Comparison of ENCODE assay signal across 8 mouse cellular contexts in the genomic region with DNA sequence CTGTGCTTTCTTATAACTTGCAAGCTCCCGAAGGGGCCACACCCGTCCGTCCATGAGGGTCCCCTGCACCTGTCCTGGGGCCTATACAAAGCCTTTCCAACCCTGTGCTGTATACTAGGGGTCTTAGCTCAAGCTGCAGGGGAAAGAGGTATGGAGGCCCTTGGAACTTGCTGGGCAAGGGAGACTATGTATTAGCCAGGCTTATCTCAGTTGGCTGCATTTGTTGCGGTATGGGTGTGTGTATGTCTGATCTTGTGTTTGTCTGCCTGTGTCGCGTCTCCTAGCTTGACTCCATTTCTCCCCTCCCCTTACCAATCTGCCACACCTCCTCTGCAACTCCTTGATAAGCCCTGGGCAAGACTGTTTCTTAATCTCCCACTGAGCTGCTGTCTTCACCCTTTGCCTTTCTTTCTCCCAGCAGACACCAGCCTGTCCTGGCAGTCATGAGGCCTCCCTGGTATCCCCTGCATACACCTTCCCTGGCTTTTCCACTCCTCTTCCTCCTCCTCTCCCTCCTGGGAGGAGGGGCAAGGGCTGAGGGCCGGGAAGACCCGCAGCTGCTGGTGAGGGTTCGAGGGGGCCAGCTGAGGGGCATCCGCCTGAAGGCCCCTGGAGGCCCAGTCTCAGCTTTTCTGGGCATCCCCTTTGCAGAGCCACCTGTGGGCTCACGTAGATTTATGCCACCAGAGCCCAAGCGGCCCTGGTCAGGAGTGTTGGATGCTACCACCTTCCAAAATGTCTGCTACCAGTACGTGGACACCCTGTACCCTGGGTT. TPM values are rescaled to one million over a fixed set of nuclear protein-coding genes. Genes with fewer than 3 reads are reported as not detected.
DNase-seq lines count a peak whose midpoint lies in the region; ATAC-seq and TF ChIP-seq lines count a peak whose summit lies in the region.

No protein-coding gene starts in this region.

- H3K27me3 ChIP-seq in kidney, embryonic 15.5 days = peaks cover 60% of the 10 kb centered on the region
- peaks cover 60% of the 10 kb centered on the region for H3K27me3 ChIP-seq in embryonic facial prominence, embryonic 12.5 days
- peaks cover 76% of the 10 kb centered on the region for H3K27me3 ChIP-seq in limb, embryonic 13.5 days
- H3K27me3 ChIP-seq in spleen, adult 2 months (ENCODE audit: control insufficient read depth, insufficient read depth, low read length) = peaks cover 17% of the 10 kb centered on the region

- no peaks in the 10 kb centered on the region; the same call in 1 of the 2 replicates for H3K36me3 ChIP-seq in kidney, embryonic 15.5 days
- no peaks in the 10 kb centered on the region for H3K36me3 ChIP-seq in embryonic facial prominence, embryonic 12.5 days
- H3K36me3 ChIP-seq in limb, embryonic 13.5 days = 0 out of 2 replicates have a peak, but pooled peaks cover under 1% of the 10 kb centered on the region
- no peaks in the 10 kb centered on the region for H3K36me3 ChIP-seq in spleen, adult 2 months (ENCODE audit: control insufficient read depth, insufficient read depth, low read length)

- H3K9ac ChIP-seq in kidney, embryonic 15.5 days = 0 out of 2 replicates have a peak overlapping the region, but pooled peaks have one; percentile 35
- H3K9ac ChIP-seq in embryonic facial prominence, embryonic 12.5 days = no peak overlapping the region
- H3K9ac ChIP-seq in limb, embryonic 13.5 days = peak overlapping the region; percentile 15

- no peak for TF ChIP-seq CTCF in spleen, adult 2 months (IDR thresholded peaks at IDR 0.05; ENCODE audit: extremely low read depth, insufficient read depth, insufficient read length, insufficient replicate concordance)

- peak overlapping the region; percentile 84 for H3K4me2 ChIP-seq in kidney, embryonic 15.5 days
- H3K4me2 ChIP-seq in embryonic facial prominence, embryonic 12.5 days (replicated peaks) = peak overlapping the region; percentile 84
- H3K4me2 ChIP-seq in limb, embryonic 13.5 days (replicated peaks) = peak overlapping the region; percentile 75

- no peak for ATAC-seq in kidney, embryonic 15.5 days (replicated peaks; ENCODE audit: low FRiP score)
- no peak for ATAC-seq in embryonic facial prominence, embryonic 12.5 days (ENCODE audit: insufficient number of reproducible peaks, insufficient read depth, low FRiP score, low TSS enrichment)
- ATAC-seq in limb, embryonic 13.5 days (ENCODE audit: low FRiP score, low read depth) = no peak

- H3K4me3 ChIP-seq in kidney, embryonic 15.5 days (replicated peaks) = peak overlapping the region; percentile 45
- no peak overlapping the region for H3K4me3 ChIP-seq in embryonic facial prominence, embryonic 12.5 days
- H3K4me3 ChIP-seq in limb, embryonic 13.5 days = peak overlapping the region; percentile 47
- no peak overlapping the region for H3K4me3 ChIP-seq in spleen, adult 2 months (ENCODE audit: extremely low read depth, insufficient read depth, insufficient read length)

- peaks cover 54% of the 10 kb centered on the region for H3K4me1 ChIP-seq in kidney, embryonic 15.5 days
- peaks cover 36% of the 10 kb centered on the region for H3K4me1 ChIP-seq in embryonic facial prominence, embryonic 12.5 days
- H3K4me1 ChIP-seq in limb, embryonic 13.5 days = peaks cover 26% of the 10 kb centered on the region
- peaks cover 15% of the 10 kb centered on the region for H3K4me1 ChIP-seq in spleen, adult 2 months (ENCODE audit: control insufficient read depth, insufficient read depth, insufficient read length)

- WGBS in kidney, embryonic 15.5 days = 60% methylated on average over 13 of the region's 13 CpGs
- 53% methylated on average over 13 of the region's 13 CpGs for WGBS in embryonic facial prominence, embryonic 12.5 days
- WGBS in limb, embryonic 13.5 days = 54% methylated on average over 13 of the region's 13 CpGs
- 75% methylated on average over 13 of the region's 13 CpGs for WGBS in spleen, adult 2 months

- no peaks in the 10 kb centered on the region for H3K9me3 ChIP-seq in kidney, embryonic 15.5 days (replicated peaks)
- H3K9me3 ChIP-seq in embryonic facial prominence, embryonic 12.5 days = no peaks in the 10 kb centered on the region
- H3K9me3 ChIP-seq in limb, embryonic 13.5 days = no peaks in the 10 kb centered on the region

- H3K27ac ChIP-seq in kidney, embryonic 15.5 days = no peak overlapping the region; the same call in 1 of the 2 replicates
- no peak overlapping the region for H3K27ac ChIP-seq in embryonic facial prominence, embryonic 12.5 days
- no peak overlapping the region for H3K27ac ChIP-seq in limb, embryonic 13.5 days
- peak overlapping the region; percentile 61; the same call in 1 of the 2 replicates for H3K27ac ChIP-seq in spleen, adult 2 months (ENCODE audit: insufficient read depth, low read length)

- TF ChIP-seq POLR2A in spleen, adult 2 months (IDR thresholded peaks at IDR 0.05; ENCODE audit: low read depth, low read length) = no peak

- DNase-seq in kidney, postnatal 10 days = no peak
- no peak for DNase-seq in spleen, adult 2 months (ENCODE audit: low read depth in 1 of 2, low spot score in 2 of 2)
- no peak for DNase-seq in layer of hippocampus, postnatal 10 days (ENCODE audit: low spot score in 2 of 2)
- DNase-seq in retina, embryonic 14.5 days (ENCODE audit: low spot score) = no peak
- no peak for DNase-seq in B cell, adult 2 months

RNA-seq across cellular contexts. Expression of gene Ache, which starts 2.5 kb away (rescaled TPM):
- polyA plus RNA-seq in kidney, embryonic 15.5 days (2015; fragmentation: Nextera tagmentation; extraction: Ambion mirVana) = 2.7 and 3.6 TPM in 2 replicates
- polyA plus RNA-seq in embryonic facial prominence, embryonic 12.5 days (2016; fragmentation: Nextera tagmentation; extraction: Ambion mirVana) = 7.1 and 8.2 TPM in 2 replicates
- polyA plus RNA-seq in limb, embryonic 13.5 days (2015; fragmentation: Nextera tagmentation; extraction: Ambion mirVana) = 17.2 and 18.3 TPM in 2 replicates
- polyA plus RNA-seq in spleen, adult 2 months (2012; rRNA removed) = 23.1 and 24.1 TPM in 2 replicates
- 10 to 100 TPM; 93.0 to 97.4 TPM for total RNA-seq in layer of hippocampus, postnatal 10 days (2021)

RNA-seq across cellular contexts. Expression of gene Ufsp1, which starts 4.7 kb away (rescaled TPM):
- polyA plus RNA-seq in kidney, embryonic 15.5 days (2015; fragmentation: Nextera tagmentation; extraction: Ambion mirVana) = 5.9 and 7.3 TPM in 2 replicates
- 6.7 and 8.2 TPM in 2 replicates for polyA plus RNA-seq in embryonic facial prominence, embryonic 12.5 days (2016; fragmentation: Nextera tagmentation; extraction: Ambion mirVana)
- 8.4 and 9.6 TPM in 2 replicates for polyA plus RNA-seq in limb, embryonic 13.5 days (2015; fragmentation: Nextera tagmentation; extraction: Ambion mirVana)
- polyA plus RNA-seq in spleen, adult 2 months (2012; rRNA removed) = 10.3 and 11.1 TPM in 2 replicates
- 10 to 100 TPM; 20.4 to 21.8 TPM for total RNA-seq in layer of hippocampus, postnatal 10 days (2021)

RNA-seq across cellular contexts. Expression of gene Srrt, which starts 17.7 kb away (rescaled TPM):
- 141 and 158 TPM in 2 replicates for polyA plus RNA-seq in kidney, embryonic 15.5 days (2015; fragmentation: Nextera tagmentation; extraction: Ambion mirVana)
- polyA plus RNA-seq in embryonic facial prominence, embryonic 12.5 days (2016; fragmentation: Nextera tagmentation; extraction: Ambion mirVana) = 171 and 177 TPM in 2 replicates
- polyA plus RNA-seq in limb, embryonic 13.5 days (2015; fragmentation: Nextera tagmentation; extraction: Ambion mirVana) = 141 and 149 TPM in 2 replicates
- 172 and 175 TPM in 2 replicates for polyA plus RNA-seq in spleen, adult 2 months (2012; rRNA removed)
- total RNA-seq in layer of hippocampus, postnatal 10 days (2021) = 100 to 1,000 TPM; 188 to 191 TPM

RNA-seq across cellular contexts. Expression of gene Trip6, which starts 24.4 kb away (rescaled TPM):
- polyA plus RNA-seq in kidney, embryonic 15.5 days (2015; fragmentation: Nextera tagmentation; extraction: Ambion mirVana) = 77.9 and 87.5 TPM in 2 replicates
- polyA plus RNA-seq in embryonic facial prominence, embryonic 12.5 days (2016; fragmentation: Nextera tagmentation; extraction: Ambion mirVana) = 87.1 and 93.4 TPM in 2 replicates
- 104 and 107 TPM in 2 replicates for polyA plus RNA-seq in limb, embryonic 13.5 days (2015; fragmentation: Nextera tagmentation; extraction: Ambion mirVana)
- 19.8 and 20.6 TPM in 2 replicates for polyA plus RNA-seq in spleen, adult 2 months (2012; rRNA removed)
- 1 to 10 TPM; 6.2 to 7.7 TPM for total RNA-seq in layer of hippocampus, postnatal 10 days (2021)

RNA-seq across cellular contexts. Expression of gene Slc12a9, which starts 43.6 kb away (rescaled TPM):
- polyA plus RNA-seq in kidney, embryonic 15.5 days (2015; fragmentation: Nextera tagmentation; extraction: Ambion mirVana) = 14.2 and 16.0 TPM in 2 replicates
- polyA plus RNA-seq in embryonic facial prominence, embryonic 12.5 days (2016; fragmentation: Nextera tagmentation; extraction: Ambion mirVana) = 16.0 and 18.8 TPM in 2 replicates
- polyA plus RNA-seq in limb, embryonic 13.5 days (2015; fragmentation: Nextera tagmentation; extraction: Ambion mirVana) = 17.2 and 17.9 TPM in 2 replicates
- 25.8 and 29.7 TPM in 2 replicates for polyA plus RNA-seq in spleen, adult 2 months (2012; rRNA removed)
- 10 to 100 TPM; 28.8 to 30.7 TPM for total RNA-seq in layer of hippocampus, postnatal 10 days (2021)

Comparison
In these comparisons a context has a peak if more than half of its experiments do, and no peak if none do; other contexts are left out.
1. H3K4me3 ChIP-seq: peak in kidney, embryonic 15.5 days (single experiment) and limb, embryonic 13.5 days (single experiment); none in embryonic facial prominence, embryonic 12.5 days (single experiment) and spleen, adult 2 months (single experiment).
2. Peak in every context shown above with its lines, with median percentiles within 50 percentile points of each other: H3K4me2 ChIP-seq.